Mouse (Mus musculus) forebrain, embryonic 12.5 days (tissue): ENCODE measurements around the gene 4930563M21Rik. TPM values are rescaled to one million over a fixed set of nuclear protein-coding genes. Genes with fewer than 3 reads are reported as not detected.
"Not testable (repeated sequence)": the region's sequence is repeated elsewhere in the genome, so short reads cannot be mapped to it uniquely, and the experiment has no call there.

Source experiments
- ATAC-seq: fragments of 200-750 bp; cut with Nextera tagmentation; 2 replicates; pipeline ENCODE4 v1.8.0; 2017; ENCODE audit warnings: moderate TSS enrichment; ENCODE audit not compliant: low FRiP score
- H3K27ac ChIP-seq: fragments of 300-500 bp; sonication (generic); 2 replicates; pipeline ENCODE4 v1.5.1; 2016; ENCODE audit warnings: mild to moderate bottlenecking
- H3K27me3 ChIP-seq: fragments of 300-500 bp; sonication (generic); 2 replicates; pipeline ENCODE4 v1.6.1; 2016; ENCODE audit warnings: mild to moderate bottlenecking
- H3K36me3 ChIP-seq: fragments of 300-500 bp; sonication (generic); replicated peaks from 2 replicates; pipeline ENCODE4 v1.6.1; 2016; ENCODE audit warnings: mild to moderate bottlenecking
- H3K4me1 ChIP-seq: fragments of 300-500 bp; sonication (generic); 2 replicates; pipeline ENCODE4 v1.6.1; 2016
- H3K4me2 ChIP-seq: fragments of 300-500 bp; sonication (generic); 2 replicates; pipeline ENCODE4 v1.6.1; 2016; ENCODE audit warnings: mild to moderate bottlenecking, moderate library complexity
- H3K4me3 ChIP-seq: fragments of 300-500 bp; sonication (generic); replicated peaks from 2 replicates; pipeline ENCODE4 v1.5.1; 2016; ENCODE audit warnings: mild to moderate bottlenecking
- H3K9ac ChIP-seq: fragments of 300-500 bp; sonication (generic); 2 replicates; pipeline ENCODE4 v1.6.1; 2016; ENCODE audit warnings: mild to moderate bottlenecking
- H3K9me3 ChIP-seq: fragments of 300-500 bp; sonication (generic); 2 replicates; pipeline ENCODE4 v1.6.1; 2016
- WGBS: fragments of 180-500 bp; shearing (Covaris S2); methylation state at CpG from one replicate; pipeline ENCODE4 v1.1.7; 2016; 5-methylcytosine and 5-hydroxymethylcytosine counted together
- polyA plus RNA-seq: library from polyadenylated mRNA; unstranded; fragments of >200 nt; fragmentation: Nextera tagmentation; extraction: Ambion mirVana; gene quantifications from 2 replicates; pipeline ENCODE4 v1.2.1, GENCODE M21; 2016

Gene 4930563M21Rik
- not detected in 2 replicates for polyA plus RNA-seq

DNA sequence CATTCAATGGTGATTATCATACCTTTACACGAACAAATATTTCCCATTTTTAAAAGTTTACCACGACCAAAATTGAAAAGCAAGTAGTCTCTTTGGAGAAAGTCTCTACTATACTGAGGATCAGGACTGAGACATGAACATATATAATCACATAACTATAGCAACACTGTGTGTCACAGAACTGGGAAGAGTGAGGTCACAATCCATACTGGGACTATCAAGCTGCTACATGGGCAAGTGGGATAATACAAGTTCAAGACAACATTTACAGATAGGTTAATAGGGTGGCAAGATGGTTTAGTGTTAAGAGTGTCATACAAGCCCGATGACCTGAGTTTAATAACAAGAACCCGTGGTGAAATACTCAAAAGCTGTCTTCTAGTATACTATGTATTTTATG lies at the start of gene 4930563M21Rik:
4930563M21Rik (minus strand) TSS at position 101 of the 400 bp plus-strand sequence.
- Histone ChIP-seq H3K27ac (no peak within 1 kb of the TSS), H3K27me3 (no peaks in the 10 kb centered on the region), H3K4me1 (no peaks in the 10 kb centered on the region), H3K9ac (no peak within 1 kb of the TSS), H3K36me3 (no peaks in the 10 kb centered on the region), H3K9me3 (no peaks in the 10 kb centered on the region), H3K4me3 (no peak within 1 kb of the TSS), H3K4me2 (no peak within 1 kb of the TSS)
- no peak for ATAC-seq
- 80% methylated on average over 4 of the region's 4 CpGs for WGBS

DNA sequence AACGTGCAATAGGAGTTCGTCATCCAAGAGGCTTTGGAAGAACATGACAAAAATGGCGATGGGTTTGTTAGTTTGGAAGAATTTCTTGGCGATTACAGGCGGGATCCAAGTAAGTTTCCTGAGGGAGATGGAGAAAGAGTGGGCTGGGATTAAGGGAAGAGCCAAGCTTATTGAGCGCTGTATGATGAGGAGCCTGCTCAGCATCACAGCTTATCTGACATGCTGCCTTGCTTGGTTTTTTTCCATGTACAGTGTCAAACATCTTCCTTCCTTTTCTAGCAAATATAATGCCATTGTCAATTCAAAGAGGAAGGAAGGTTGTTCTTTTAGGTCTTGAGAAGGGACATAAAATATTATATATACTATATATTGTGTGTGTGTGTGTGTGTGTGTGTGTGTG lies 45.8 kb upstream of the 4930563M21Rik start:
- 95% methylated on average over 6 of the region's 6 CpGs for WGBS
- Histone ChIP-seq H3K9ac (no peak overlapping the region), H3K27me3 (no peaks in the 10 kb centered on the region), H3K9me3 (no peaks in the 10 kb centered on the region), H3K27ac (no peak overlapping the region), H3K4me1 (no peaks in the 10 kb centered on the region), H3K4me2 (no peak overlapping the region), H3K4me3 (no peak overlapping the region), H3K36me3 (peaks cover 73% of the 10 kb centered on the region)
- ATAC-seq, result no peak

DNA sequence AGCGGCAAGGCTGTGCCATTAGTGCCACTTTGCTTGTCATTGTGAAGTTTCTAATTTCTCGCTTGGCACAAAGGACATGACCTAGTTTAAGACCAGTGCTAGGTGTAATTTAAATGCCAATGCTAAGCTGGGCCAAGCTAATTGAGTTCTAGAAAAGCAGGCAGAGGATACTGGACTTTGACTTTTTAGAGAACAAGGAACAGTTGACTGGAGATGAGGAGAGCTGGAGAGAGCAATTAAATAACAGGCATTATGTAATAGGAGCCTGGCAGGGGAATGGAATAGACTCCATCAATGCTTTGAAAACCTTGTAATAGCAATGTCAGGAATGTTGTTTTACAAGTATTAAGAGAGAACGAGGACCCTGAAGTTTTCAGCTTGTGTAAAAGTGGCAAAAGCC lies 43.4 kb upstream of the 4930563M21Rik start:
- H3K4me2 ChIP-seq, result no peak overlapping the region
- no peak overlapping the region for H3K4me3 ChIP-seq
- 68% methylated on average over 3 of the region's 3 CpGs for WGBS
- no peaks in the 10 kb centered on the region for H3K27me3 ChIP-seq
- peaks cover 55% of the 10 kb centered on the region for H3K36me3 ChIP-seq
- ATAC-seq, result no peak
- H3K9me3 ChIP-seq, result no peaks in the 10 kb centered on the region
- no peak overlapping the region for H3K27ac ChIP-seq
- no peaks in the 10 kb centered on the region; the same call in 1 of the 2 replicates for H3K4me1 ChIP-seq
- H3K9ac ChIP-seq, result no peak overlapping the region

DNA sequence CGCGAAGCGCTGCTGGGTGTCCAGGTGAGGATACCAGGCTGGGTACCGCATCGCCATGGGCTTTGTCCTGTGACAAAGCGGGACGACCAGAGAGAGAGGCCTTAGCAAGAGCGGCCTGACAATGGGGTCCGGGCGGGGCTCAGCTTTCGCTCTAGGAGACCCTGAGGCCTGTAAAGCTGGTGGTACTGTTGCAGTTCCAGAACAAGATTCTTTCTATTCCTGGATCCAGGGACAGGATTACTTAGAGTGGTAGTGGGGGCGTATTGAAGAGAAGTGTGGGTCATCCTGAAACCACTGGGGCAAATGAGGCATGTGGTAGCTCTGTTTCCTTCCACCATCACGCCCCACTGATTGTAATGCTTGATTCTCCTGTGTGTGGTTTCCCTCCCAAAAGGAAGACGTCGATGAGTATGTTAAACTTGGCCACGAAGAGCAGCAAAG lies 31.9 kb upstream of the 4930563M21Rik start:
- Histone ChIP-seq H3K4me1 (peaks cover 14% of the 10 kb centered on the region), H3K4me2 (peak overlapping the region; percentile 67), H3K9ac (peak overlapping the region; percentile 92), H3K4me3 (peak overlapping the region; percentile 66), H3K9me3 (no peaks in the 10 kb centered on the region), H3K36me3 (peaks cover 14% of the 10 kb centered on the region), H3K27me3 (no peaks in the 10 kb centered on the region), H3K27ac (peak overlapping the region; percentile 98)
- under 1% methylated on average over 16 of the region's 16 CpGs for WGBS
- no peak; the same call in 1 of the 2 replicates for ATAC-seq

DNA sequence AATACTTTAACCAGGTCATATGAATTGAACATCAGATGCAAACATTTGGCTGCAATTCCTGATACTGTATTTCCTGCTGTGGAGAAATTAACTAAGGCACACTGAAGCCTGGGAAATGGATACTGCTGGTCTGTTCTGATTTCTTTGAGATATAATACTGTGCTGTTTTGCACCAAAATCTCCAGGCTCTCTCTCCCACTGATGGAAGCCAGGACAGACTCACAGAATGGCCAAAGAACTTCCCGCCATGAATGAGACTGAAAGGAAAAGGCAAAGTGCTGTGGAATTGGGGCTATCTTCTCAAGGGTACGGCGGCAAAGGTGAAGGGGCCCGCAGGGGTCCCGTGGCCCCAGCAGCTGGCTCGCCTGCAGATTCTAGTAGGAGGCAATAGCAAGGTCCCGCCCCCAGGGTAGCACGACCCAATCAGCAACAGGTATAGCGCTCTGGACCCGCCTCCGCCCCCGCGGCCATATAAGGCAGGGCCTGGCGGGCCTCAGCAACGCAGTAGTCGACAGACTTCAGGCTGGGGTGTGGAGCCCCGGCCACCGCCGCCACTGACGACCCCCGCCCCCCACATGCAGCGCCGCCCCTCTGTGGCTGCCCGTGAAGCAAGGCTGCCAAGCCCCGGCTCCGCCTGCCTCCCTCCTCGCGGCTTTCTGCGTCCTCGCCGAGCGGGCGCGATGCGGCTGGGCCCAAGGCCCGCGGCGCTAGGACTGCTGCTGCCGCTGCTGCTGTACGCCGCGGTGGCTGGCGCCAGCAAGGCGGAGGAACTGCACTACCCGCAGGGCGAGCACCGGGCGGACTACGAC lies 31.2 kb upstream of the 4930563M21Rik start, which contains the start of gene Rcn2:
Rcn2 (plus strand) TSS at position 474 of the 809 bp plus-strand sequence.
- H3K4me3 ChIP-seq, result peak within 1 kb of the TSS; percentile 66
- ATAC-seq, result peak; percentile 99
- no peaks in the 10 kb centered on the region for H3K9me3 ChIP-seq
- no peaks in the 10 kb centered on the region for H3K27me3 ChIP-seq
- H3K4me2 ChIP-seq, result peak within 1 kb of the TSS; percentile 67
- H3K27ac ChIP-seq, result peak within 1 kb of the TSS; percentile 98
- H3K36me3 ChIP-seq, result peaks cover 14% of the 10 kb centered on the region
- H3K4me1 ChIP-seq, result peaks cover 14% of the 10 kb centered on the region
- H3K9ac ChIP-seq, result peak within 1 kb of the TSS; percentile 92
- WGBS, result 0% methylated on average over 49 of the region's 49 CpGs

DNA sequence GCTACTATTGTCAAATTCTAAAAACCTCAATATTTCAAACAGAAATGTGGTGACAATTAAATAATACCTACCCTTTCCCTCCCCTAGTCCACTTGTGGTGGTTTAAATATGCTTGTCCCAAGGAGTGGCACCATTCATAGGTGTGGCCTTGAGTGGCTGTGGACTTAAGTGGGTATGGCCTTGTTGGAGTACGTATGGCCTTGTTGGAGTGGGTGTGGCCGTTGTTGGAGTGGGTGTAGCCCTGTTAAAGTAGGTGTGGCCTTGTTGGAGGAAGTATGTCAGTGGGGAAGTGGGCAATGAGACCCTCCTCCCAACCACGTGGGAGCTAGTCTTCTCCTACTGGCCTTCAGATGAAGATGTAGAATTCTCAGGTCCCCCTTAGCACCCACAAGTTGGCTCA lies 21.9 kb upstream of the 4930563M21Rik start:
- no peak overlapping the region for H3K4me2 ChIP-seq
- ATAC-seq, result no peak
- no peaks in the 10 kb centered on the region for H3K9me3 ChIP-seq
- H3K36me3 ChIP-seq, result no peaks in the 10 kb centered on the region
- H3K9ac ChIP-seq, result no peak overlapping the region
- H3K4me1 ChIP-seq, result no peaks in the 10 kb centered on the region
- no peak overlapping the region for H3K4me3 ChIP-seq
- no peak overlapping the region for H3K27ac ChIP-seq
- H3K27me3 ChIP-seq, result no peaks in the 10 kb centered on the region
- WGBS, result 72% methylated on average over 3 of the region's 3 CpGs

DNA sequence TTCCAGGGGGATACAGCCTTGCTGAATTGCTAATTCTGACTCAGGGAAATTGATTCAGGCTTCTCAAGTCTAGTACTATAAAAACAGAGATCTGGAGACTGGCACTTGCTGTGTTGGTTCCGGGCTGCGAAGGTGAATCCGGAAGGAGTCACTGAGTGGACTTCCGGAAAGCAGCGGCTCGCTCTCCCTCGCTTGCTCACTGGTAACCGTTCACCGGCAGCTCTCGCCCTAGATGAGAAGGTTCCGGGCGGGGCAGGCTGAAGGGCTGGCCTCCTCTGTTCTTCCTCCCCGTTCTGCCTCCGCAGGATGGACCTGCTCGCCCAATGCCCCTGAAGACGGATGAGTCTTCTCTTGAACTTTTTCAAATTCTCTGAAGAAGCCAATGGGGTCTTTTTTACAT lies 16.9 kb upstream of the 4930563M21Rik start:
- H3K4me2 ChIP-seq, result no peak overlapping the region
- no peak overlapping the region for H3K9ac ChIP-seq
- 87% methylated on average over 16 of the region's 16 CpGs for WGBS
- H3K4me3 ChIP-seq, result no peak overlapping the region
- no peaks in the 10 kb centered on the region for H3K4me1 ChIP-seq
- no peaks in the 10 kb centered on the region for H3K27me3 ChIP-seq
- H3K9me3 ChIP-seq, result no peaks in the 10 kb centered on the region
- no peak for ATAC-seq
- H3K27ac ChIP-seq, result no peak overlapping the region
- no peaks in the 10 kb centered on the region for H3K36me3 ChIP-seq

DNA sequence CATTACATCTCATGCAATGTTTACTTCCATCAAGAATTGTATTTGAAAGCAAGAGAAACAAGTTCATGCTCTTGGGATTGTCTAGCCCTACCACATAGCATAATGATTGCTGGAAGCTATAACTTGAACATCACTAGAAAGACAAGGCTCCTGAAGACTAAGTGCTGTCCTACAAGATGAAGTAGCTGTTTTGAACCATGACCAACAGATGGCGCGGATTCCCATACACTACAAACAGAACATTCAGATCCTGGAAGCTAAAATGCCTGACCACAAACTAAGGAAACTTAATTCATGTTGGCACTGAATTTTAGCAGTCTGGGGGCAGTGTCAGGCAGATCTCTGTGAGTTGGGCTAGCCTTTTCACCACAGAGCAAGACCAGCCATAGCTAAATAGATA lies 14.4 kb upstream of the 4930563M21Rik start:
- Histone ChIP-seq H3K27me3 (no peaks in the 10 kb centered on the region), H3K9ac (no peak overlapping the region), H3K9me3 (no peaks in the 10 kb centered on the region), H3K4me1 (no peaks in the 10 kb centered on the region), H3K4me2 (no peak overlapping the region), H3K4me3 (no peak overlapping the region), H3K36me3 (no peaks in the 10 kb centered on the region), H3K27ac (no peak overlapping the region)
- no peak for ATAC-seq
- WGBS, result 59% methylated on average over 2 of the region's 2 CpGs

DNA sequence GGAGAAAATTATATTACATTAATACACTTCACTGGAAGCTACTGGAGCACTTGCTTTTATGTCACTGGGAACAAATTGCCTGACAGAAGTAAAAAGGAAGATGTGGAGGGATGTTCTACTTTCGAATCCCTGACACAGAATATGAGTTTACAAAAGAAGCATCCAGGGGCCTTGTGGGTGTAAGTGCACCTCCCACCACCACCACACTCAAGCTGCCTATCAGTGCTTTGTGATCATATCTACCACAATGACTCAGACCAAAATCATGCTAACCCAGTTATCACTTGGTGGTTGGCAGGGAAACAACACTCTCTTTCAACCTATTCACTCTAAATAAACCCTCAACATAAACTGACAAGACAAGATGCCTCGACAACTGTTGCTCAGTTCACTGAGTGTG lies 5.7 kb downstream of the 4930563M21Rik start:
- not testable (repeated sequence) for H3K36me3 ChIP-seq, H3K4me1 ChIP-seq, H3K27me3 ChIP-seq, H3K9me3 ChIP-seq, ATAC-seq, H3K9ac ChIP-seq, H3K4me2 ChIP-seq, H3K4me3 ChIP-seq, H3K27ac ChIP-seq
- WGBS, result 73% methylated on average over 1 of the region's 2 CpGs

DNA sequence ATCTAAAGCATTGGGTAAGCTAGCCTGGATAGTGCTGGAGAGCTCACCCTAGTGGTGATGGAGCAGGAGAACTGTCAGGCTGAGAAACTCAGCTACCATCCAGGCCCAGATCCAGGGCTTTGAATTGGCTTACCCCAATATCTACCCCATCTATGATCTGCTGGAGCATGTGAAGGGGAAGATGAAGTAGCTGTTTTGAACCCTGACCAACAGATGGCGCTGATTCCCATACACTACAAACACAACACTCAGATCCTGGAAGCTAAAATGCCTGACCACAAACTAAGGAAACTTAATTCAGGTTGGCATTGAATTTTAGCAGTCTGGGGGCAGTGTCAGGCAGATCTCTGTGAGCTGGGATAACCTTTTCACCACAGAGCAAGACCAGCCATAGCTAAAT lies 63.5 kb downstream of the 4930563M21Rik start:
- Histone ChIP-seq H3K27ac (no peak overlapping the region), H3K9me3 (no peaks in the 10 kb centered on the region), H3K4me3 (no peak overlapping the region), H3K36me3 (peaks cover 3% of the 10 kb centered on the region; the same call in 1 of the 2 replicates), H3K9ac (no peak overlapping the region), H3K4me1 (no peaks in the 10 kb centered on the region), H3K27me3 (no peaks in the 10 kb centered on the region), H3K4me2 (no peak overlapping the region)
- ATAC-seq, result no peak
- WGBS, result 21% methylated on average over 1 of the region's 1 CpGs

DNA sequence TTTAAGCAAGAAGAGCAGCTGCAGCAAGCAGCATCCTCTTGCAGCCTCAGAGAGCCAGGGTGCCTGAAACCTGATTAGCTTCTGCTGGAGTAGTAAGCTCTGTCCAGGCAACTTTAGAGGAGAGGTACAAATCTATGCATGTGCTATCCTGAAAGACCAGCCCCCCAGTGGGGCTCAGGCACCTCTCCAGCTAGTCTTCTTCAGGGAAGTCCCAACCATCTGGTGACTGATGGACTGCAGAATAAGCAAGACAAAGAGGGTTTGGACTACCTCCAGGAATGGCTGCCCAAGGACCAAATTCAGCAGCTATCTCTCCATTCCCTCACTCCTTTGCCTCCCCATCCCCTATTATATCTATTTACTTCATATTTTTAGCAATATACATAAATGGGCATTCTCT lies 69.0 kb downstream of the 4930563M21Rik start:
- no peak overlapping the region for H3K4me3 ChIP-seq
- no peak for ATAC-seq
- peaks cover 3% of the 10 kb centered on the region; the same call in 1 of the 2 replicates for H3K36me3 ChIP-seq
- no peak overlapping the region for H3K4me2 ChIP-seq
- no peaks in the 10 kb centered on the region for H3K27me3 ChIP-seq
- H3K9me3 ChIP-seq, result no peaks in the 10 kb centered on the region
- no peak overlapping the region for H3K9ac ChIP-seq
- H3K27ac ChIP-seq, result no peak overlapping the region
- H3K4me1 ChIP-seq, result peaks cover 24% of the 10 kb centered on the region

DNA sequence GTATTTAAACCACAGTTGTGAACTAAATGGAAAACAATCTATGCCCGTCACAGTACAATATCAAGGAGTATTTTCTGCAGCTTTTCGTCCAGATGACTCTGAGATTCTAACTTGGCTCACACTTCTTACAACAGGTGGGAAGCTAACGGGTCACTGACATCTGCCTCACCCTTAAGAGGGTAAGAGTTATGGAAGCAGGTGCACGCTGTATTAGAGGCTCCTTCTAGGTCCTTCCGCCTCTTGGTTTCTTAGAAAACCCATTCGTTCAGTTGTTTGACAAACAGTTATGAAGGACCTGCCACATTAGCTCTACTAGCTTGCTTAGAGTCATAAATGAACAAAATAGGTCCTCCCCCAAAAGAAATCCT lies 71.7 kb downstream of the 4930563M21Rik start:
- H3K4me2 ChIP-seq, result peak overlapping the region; percentile 60
- peak; percentile 16; the same call in 1 of the 2 replicates for ATAC-seq
- H3K27me3 ChIP-seq, result no peaks in the 10 kb centered on the region
- no peaks in the 10 kb centered on the region for H3K36me3 ChIP-seq
- no peaks in the 10 kb centered on the region for H3K9me3 ChIP-seq
- 68% methylated on average over 6 of the region's 6 CpGs for WGBS
- H3K4me1 ChIP-seq, result peaks cover 24% of the 10 kb centered on the region
- no peak overlapping the region for H3K27ac ChIP-seq
- peak overlapping the region; percentile 77 for H3K4me3 ChIP-seq
- H3K9ac ChIP-seq, result peak overlapping the region; percentile 80
